Mouse (Mus musculus) neural tube, embryonic 14.5 days (tissue): ENCODE measurements at regions not wholly inside any gene's neighbourhood (a gene's known extent, or its start where the extent isn't known, plus 50 kb on each side); places are given as distances from the start of the nearest gene placed in this dataset.

Experiments used
- ATAC-seq: fragments of 200-750 bp; cut with Nextera tagmentation; 2 replicates; pipeline ENCODE4 v1.8.0; 2017; ENCODE audit warnings: low read depth, mild to moderate bottlenecking, moderate TSS enrichment, moderate library complexity
- H3K27ac ChIP-seq: fragments of 300-500 bp; sonication (generic); 2 replicates; pipeline ENCODE4 v1.5.1; 2014; ENCODE audit warnings: low read depth, mild to moderate bottlenecking, control low read depth, low read length, moderate library complexity, mixed read lengths
- H3K27me3 ChIP-seq: fragments of 300-500 bp; sonication (generic); 2 replicates; pipeline ENCODE4 v1.6.1; 2014; ENCODE audit warnings: low read length; ENCODE audit not compliant: control insufficient read depth, insufficient read depth
- H3K36me3 ChIP-seq: fragments of 300-500 bp; sonication (generic); 2 replicates; pipeline ENCODE4 v1.6.1; 2014; ENCODE audit warnings: low read length, mixed read lengths; ENCODE audit not compliant: control insufficient read depth, insufficient read depth
- H3K4me1 ChIP-seq: fragments of 300-500 bp; sonication (generic); 2 replicates; pipeline ENCODE4 v1.6.1; 2014; ENCODE audit warnings: low read length; ENCODE audit not compliant: control insufficient read depth, insufficient read depth
- H3K4me2 ChIP-seq: fragments of 300-500 bp; sonication (generic); 2 replicates; pipeline ENCODE4 v1.6.1; 2014; ENCODE audit warnings: mild to moderate bottlenecking, low read depth, low read length, control low read depth
- H3K4me3 ChIP-seq: fragments of 300-500 bp; sonication (generic); 2 replicates; pipeline ENCODE4 v1.5.1; 2014; ENCODE audit warnings: low read depth, low read length, control low read depth, mixed read lengths
- H3K9ac ChIP-seq: fragments of 300-500 bp; sonication (generic); replicated peaks from 2 replicates; pipeline ENCODE4 v1.6.1; 2014; ENCODE audit warnings: low read depth, mild to moderate bottlenecking, control low read depth, low read length, mixed read lengths
- H3K9me3 ChIP-seq: fragments of 300-500 bp; sonication (generic); 2 replicates; pipeline ENCODE4 v1.6.1; 2016; ENCODE audit warnings: low read length; ENCODE audit not compliant: control insufficient read depth
- WGBS: fragments of 180-500 bp; shearing (Covaris S2); extraction: QIAGEN DNeasy Blood & Tissue Kit; methylation state at CpG from one replicate; pipeline ENCODE4 v1.1.7; 2014; 5-methylcytosine and 5-hydroxymethylcytosine counted together

- Histone ChIP-seq H3K4me1 (no peaks in the 10 kb centered on the region), H3K9me3 (no peaks in the 10 kb centered on the region), H3K27ac (no peak overlapping the region), H3K4me3 (no peak overlapping the region), H3K9ac (no peak overlapping the region), H3K27me3 (no peaks in the 10 kb centered on the region), H3K36me3 (no peaks in the 10 kb centered on the region), H3K4me2 (no peak overlapping the region)
- ATAC-seq = no peak
- 82% methylated on average over 3 of the region's 3 CpGs for WGBS
Observed at GRCm38 (mm10) chr2:117587381-117587780, 244.6 kb upstream of the Rasgrp1 start.

GRCm38 (mm10) chr2:117595028-117595427, 252.2 kb upstream of the Rasgrp1 start:
- Histone ChIP-seq H3K4me2 (no peak overlapping the region), H3K9me3 (no peaks in the 10 kb centered on the region), H3K27ac (no peak overlapping the region), H3K4me1 (no peaks in the 10 kb centered on the region), H3K9ac (no peak overlapping the region), H3K27me3 (no peaks in the 10 kb centered on the region), H3K4me3 (no peak overlapping the region), H3K36me3 (no peaks in the 10 kb centered on the region)
- WGBS = 58% methylated on average over 2 of the region's 2 CpGs
- no peak for ATAC-seq

GRCm38 (mm10) chr2:117597573-117597972, 254.8 kb upstream of the Rasgrp1 start:
- no peaks in the 10 kb centered on the region for H3K9me3 ChIP-seq
- H3K27ac ChIP-seq = no peak overlapping the region
- H3K9ac ChIP-seq = no peak overlapping the region
- no peak for ATAC-seq
- H3K4me2 ChIP-seq = no peak overlapping the region
- no peaks in the 10 kb centered on the region for H3K4me1 ChIP-seq
- H3K36me3 ChIP-seq = no peaks in the 10 kb centered on the region
- no peaks in the 10 kb centered on the region for H3K27me3 ChIP-seq
- H3K4me3 ChIP-seq = no peak overlapping the region

GRCm38 (mm10) chr2:117614772-117615171, 272.0 kb upstream of the Rasgrp1 start:
- no peaks in the 10 kb centered on the region for H3K4me1 ChIP-seq
- no peak overlapping the region for H3K27ac ChIP-seq
- WGBS = 41% methylated on average over 1 of the region's 1 CpGs
- no peak overlapping the region for H3K9ac ChIP-seq
- no peaks in the 10 kb centered on the region for H3K36me3 ChIP-seq
- H3K9me3 ChIP-seq = no peaks in the 10 kb centered on the region
- no peak overlapping the region for H3K4me3 ChIP-seq
- no peaks in the 10 kb centered on the region for H3K27me3 ChIP-seq
- ATAC-seq = 0 out of 2 replicates have a peak, but pooled peaks have one; percentile 24
- H3K4me2 ChIP-seq = no peak overlapping the region

- no peak for ATAC-seq
- WGBS = 80% methylated on average over 3 of the region's 3 CpGs
- H3K27me3 ChIP-seq = no peaks in the 10 kb centered on the region
Observed at GRCm38 (mm10) chr2:117618063-117618462, 275.3 kb upstream of the Rasgrp1 start.

GRCm38 (mm10) chr2:117623955-117624354, 281.2 kb upstream of the Rasgrp1 start:
- Histone ChIP-seq H3K4me3 (no peak overlapping the region), H3K9ac (no peak overlapping the region), H3K4me1 (no peaks in the 10 kb centered on the region), H3K27me3 (no peaks in the 10 kb centered on the region), H3K36me3 (no peaks in the 10 kb centered on the region), H3K4me2 (no peak overlapping the region), H3K9me3 (no peaks in the 10 kb centered on the region), H3K27ac (no peak overlapping the region)
- ATAC-seq = no peak
- 47% methylated on average over 3 of the region's 3 CpGs for WGBS

More at GRCm38 (mm10) chr2:117618063-117618462, 275.3 kb upstream of the Rasgrp1 start:
- Histone ChIP-seq H3K36me3 (no peaks in the 10 kb centered on the region), H3K27ac (no peak overlapping the region), H3K4me2 (no peak overlapping the region), H3K4me1 (no peaks in the 10 kb centered on the region), H3K4me3 (no peak overlapping the region), H3K9ac (no peak overlapping the region), H3K9me3 (no peaks in the 10 kb centered on the region)

GRCm38 (mm10) chr2:117634906-117635305, 292.1 kb upstream of the Rasgrp1 start:
- H3K27me3 ChIP-seq = no peaks in the 10 kb centered on the region
- no peaks in the 10 kb centered on the region for H3K4me1 ChIP-seq
- no peak overlapping the region for H3K27ac ChIP-seq
- no peaks in the 10 kb centered on the region for H3K9me3 ChIP-seq
- WGBS = 83% methylated on average over 4 of the region's 4 CpGs
- H3K4me2 ChIP-seq = no peak overlapping the region
- H3K4me3 ChIP-seq = no peak overlapping the region
- H3K36me3 ChIP-seq = no peaks in the 10 kb centered on the region
- no peak overlapping the region for H3K9ac ChIP-seq
- no peak for ATAC-seq

- WGBS = 66% methylated on average over 2 of the region's 2 CpGs
- H3K36me3 ChIP-seq = no peaks in the 10 kb centered on the region
- no peak for ATAC-seq
- H3K4me3 ChIP-seq = no peak overlapping the region
- no peak overlapping the region for H3K9ac ChIP-seq
- H3K4me2 ChIP-seq = no peak overlapping the region
- H3K9me3 ChIP-seq = no peaks in the 10 kb centered on the region
- H3K27me3 ChIP-seq = no peaks in the 10 kb centered on the region
- no peaks in the 10 kb centered on the region for H3K4me1 ChIP-seq
- no peak overlapping the region for H3K27ac ChIP-seq
Observed at GRCm38 (mm10) chr2:117637397-117637796, 294.6 kb upstream of the Rasgrp1 start.

GRCm38 (mm10) chr2:117652101-117652500, 309.3 kb upstream of the Rasgrp1 start:
- Histone ChIP-seq H3K36me3 (no peaks in the 10 kb centered on the region), H3K4me2 (no peak overlapping the region), H3K4me1 (no peaks in the 10 kb centered on the region), H3K9me3 (no peaks in the 10 kb centered on the region), H3K4me3 (no peak overlapping the region), H3K27me3 (no peaks in the 10 kb centered on the region), H3K27ac (no peak overlapping the region), H3K9ac (no peak overlapping the region)
- ATAC-seq = no peak

GRCm38 (mm10) chr2:117652647-117653046, 309.8 kb upstream of the Rasgrp1 start:
- 80% methylated on average over 2 of the region's 2 CpGs for WGBS

More at GRCm38 (mm10) chr2:117652647-117653046, 309.8 kb upstream of the Rasgrp1 start:
- Histone ChIP-seq H3K27me3 (no peaks in the 10 kb centered on the region), H3K4me2 (no peak overlapping the region), H3K4me1 (no peaks in the 10 kb centered on the region), H3K27ac (no peak overlapping the region), H3K9me3 (no peaks in the 10 kb centered on the region), H3K4me3 (no peak overlapping the region), H3K36me3 (no peaks in the 10 kb centered on the region), H3K9ac (no peak overlapping the region)
- no peak for ATAC-seq
